Mouse (Mus musculus): ENCODE results near the gene Ydjc. TPM values are rescaled to one million over a fixed set of nuclear protein-coding genes. Genes with fewer than 3 reads are reported as not detected.

Ydjc gene
- polyA plus RNA-seq, 1 experiment from 2014 or later = 33.5 TPM

DNA sequence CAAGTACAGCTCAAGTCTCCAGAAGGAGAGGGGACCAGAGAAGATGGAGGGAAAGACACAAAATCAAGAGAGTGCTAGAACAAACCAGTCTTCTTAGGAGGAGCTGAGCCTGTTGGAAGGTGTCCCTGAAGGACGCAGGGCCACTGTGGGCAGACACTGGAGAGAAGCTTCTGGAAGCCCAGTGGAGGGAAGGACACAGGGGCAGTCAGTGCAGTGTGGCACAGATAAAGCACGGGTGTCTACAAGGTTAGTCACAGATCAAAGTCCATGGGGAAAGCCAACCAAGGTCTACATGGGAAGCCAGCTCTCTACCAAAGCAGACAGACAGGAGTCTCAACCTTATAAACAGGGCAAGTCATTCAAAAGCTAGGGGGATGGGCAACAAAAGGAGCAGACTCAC is 31.3 kb downstream of the Ydjc start:
- DNase-seq (ENCODE audit: low spot score) = no peak
- ATAC-seq (replicated peaks; ENCODE audit: low FRiP score) = no peak
- peaks cover 9% of the 10 kb centered on the region for H3K36me3 ChIP-seq (ENCODE audit: control insufficient read depth, insufficient read depth, low read length)
- no peak overlapping the region for H3K9ac ChIP-seq (ENCODE audit: low read depth, low read length)
- 65% methylated on average over 2 of the region's 2 CpGs for WGBS
- H3K27me3 ChIP-seq (replicated peaks; ENCODE audit: control insufficient read depth, insufficient read depth, low read length) = no peaks in the 10 kb centered on the region
- no peaks in the 10 kb centered on the region for H3K9me3 ChIP-seq (ENCODE audit: control insufficient read depth, low read length)
- peaks cover under 1% of the 10 kb centered on the region; the same call in 1 of the 2 replicates for H3K4me1 ChIP-seq (replicated peaks; ENCODE audit: control insufficient read depth, insufficient read depth, low read length)
- no peak overlapping the region for H3K4me2 ChIP-seq
- 0 out of 2 replicates have a peak overlapping the region, but pooled peaks have one; percentile 13 for H3K27ac ChIP-seq (ENCODE audit: low read depth, low read length)
- no peak overlapping the region for H3K4me3 ChIP-seq (ENCODE audit: low read depth, low read length)

DNA sequence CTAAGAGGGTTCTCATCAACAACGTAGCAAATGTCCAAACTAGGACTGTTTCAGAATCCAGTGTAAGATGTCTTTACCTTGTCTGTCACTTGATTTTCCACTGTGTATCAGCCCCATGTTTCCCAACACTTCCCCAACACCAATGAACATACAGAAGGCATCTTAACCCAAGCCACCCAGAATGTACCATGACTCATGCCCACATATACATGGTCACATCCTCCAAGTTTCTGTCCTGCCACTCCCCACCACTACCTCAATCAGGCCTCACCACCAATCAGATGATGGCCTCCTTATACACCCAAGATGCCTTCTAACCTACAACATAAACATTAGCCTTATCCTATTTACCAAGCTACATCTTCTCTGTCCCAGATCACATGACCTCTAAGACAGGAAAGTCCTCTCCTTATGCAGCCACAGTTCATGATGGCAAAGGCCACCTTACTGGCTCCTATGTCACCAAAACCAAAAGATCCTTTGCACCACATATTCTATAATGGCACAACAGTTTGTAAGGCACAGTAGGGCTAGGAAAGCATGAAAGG is 33.3 kb downstream of the Ydjc start:
- Histone ChIP-seq H3K4me2 (no peak overlapping the region), H3K9me3 (ENCODE audit: control insufficient read depth, low read length) (no peaks in the 10 kb centered on the region), H3K4me1 (replicated peaks; ENCODE audit: control insufficient read depth, insufficient read depth, low read length) (peaks cover 5% of the 10 kb centered on the region; the same call in 1 of the 2 replicates), H3K36me3 (ENCODE audit: control insufficient read depth, insufficient read depth, low read length) (peaks cover 9% of the 10 kb centered on the region), H3K27me3 (replicated peaks; ENCODE audit: control insufficient read depth, insufficient read depth, low read length) (no peaks in the 10 kb centered on the region), H3K4me3 (ENCODE audit: low read depth, low read length) (no peak overlapping the region), H3K9ac (ENCODE audit: low read depth, low read length) (no peak overlapping the region), H3K27ac (ENCODE audit: low read depth, low read length) (no peak overlapping the region)
- DNase-seq (ENCODE audit: low spot score) (no peak), ATAC-seq (replicated peaks; ENCODE audit: low FRiP score) (no peak)
- 97% methylated on average over 1 of the region's 1 CpGs for WGBS

DNA sequence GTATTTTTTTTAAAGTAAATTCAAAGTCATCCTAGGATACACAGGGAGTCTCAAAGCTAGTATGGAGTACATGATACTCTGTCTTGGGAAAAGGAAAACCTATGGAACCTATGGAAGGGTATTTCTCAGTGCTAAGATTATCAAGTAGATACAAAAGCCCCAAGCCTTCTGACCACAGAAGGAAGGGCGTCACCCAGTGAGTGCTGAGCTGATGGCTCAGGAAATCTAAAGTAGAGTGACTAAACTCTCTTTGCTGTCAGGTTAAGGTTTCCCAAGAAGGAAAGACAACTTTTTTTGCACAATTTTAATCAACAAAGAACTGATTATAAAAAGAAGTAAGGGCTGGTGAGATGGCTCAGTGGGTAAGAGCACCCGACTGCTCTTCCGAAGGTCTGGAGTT is 35.3 kb downstream of the Ydjc start:
- Histone ChIP-seq H3K4me2 (no peak overlapping the region), H3K4me1 (replicated peaks; ENCODE audit: control insufficient read depth, insufficient read depth, low read length) (peaks cover 5% of the 10 kb centered on the region; the same call in 1 of the 2 replicates), H3K9me3 (ENCODE audit: control insufficient read depth, low read length) (no peaks in the 10 kb centered on the region), H3K9ac (ENCODE audit: low read depth, low read length) (no peak overlapping the region), H3K4me3 (ENCODE audit: low read depth, low read length) (no peak overlapping the region), H3K36me3 (ENCODE audit: control insufficient read depth, insufficient read depth, low read length) (peaks cover 9% of the 10 kb centered on the region), H3K27me3 (replicated peaks; ENCODE audit: control insufficient read depth, insufficient read depth, low read length) (no peaks in the 10 kb centered on the region), H3K27ac (ENCODE audit: low read depth, low read length) (no peak overlapping the region)
- no peak for DNase-seq (ENCODE audit: low spot score)
- WGBS = 77% methylated on average over 3 of the region's 3 CpGs
- ATAC-seq (replicated peaks; ENCODE audit: low FRiP score) = no peak

DNA sequence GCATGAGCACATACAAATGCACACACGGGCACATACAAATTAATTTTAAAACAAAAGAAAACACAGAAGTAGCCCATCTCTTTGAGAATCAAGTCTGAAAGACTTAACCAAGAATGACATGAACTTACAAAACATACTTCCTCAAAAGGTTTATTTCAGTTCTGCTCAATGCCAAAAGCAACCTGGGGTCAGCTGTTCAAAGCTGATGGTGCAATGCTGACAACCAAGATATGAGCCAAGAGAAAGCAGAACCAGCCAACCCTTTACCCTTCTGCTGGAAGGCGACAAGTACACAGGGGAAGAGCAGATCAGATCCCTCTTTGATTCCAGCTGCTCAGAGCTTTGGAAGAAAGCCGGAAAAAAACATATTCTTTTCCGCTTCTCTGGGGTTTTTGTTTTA is 37.0 kb downstream of the Ydjc start:
- Histone ChIP-seq H3K27me3 (replicated peaks; ENCODE audit: control insufficient read depth, insufficient read depth, low read length) (no peaks in the 10 kb centered on the region), H3K36me3 (ENCODE audit: control insufficient read depth, insufficient read depth, low read length) (peaks cover 2% of the 10 kb centered on the region; the same call in 1 of the 2 replicates), H3K4me1 (replicated peaks; ENCODE audit: control insufficient read depth, insufficient read depth, low read length) (peaks cover 5% of the 10 kb centered on the region; the same call in 1 of the 2 replicates), H3K4me3 (ENCODE audit: low read depth, low read length) (no peak overlapping the region), H3K9me3 (ENCODE audit: control insufficient read depth, low read length) (no peaks in the 10 kb centered on the region), H3K27ac (ENCODE audit: low read depth, low read length) (peak overlapping the region; percentile 35; the same call in 1 of the 2 replicates), H3K9ac (ENCODE audit: low read depth, low read length) (no peak overlapping the region), H3K4me2 (no peak overlapping the region)
- 65% methylated on average over 4 of the region's 4 CpGs for WGBS
- ATAC-seq (replicated peaks; ENCODE audit: low FRiP score) (no peak), DNase-seq (ENCODE audit: low spot score) (no peak)

DNA sequence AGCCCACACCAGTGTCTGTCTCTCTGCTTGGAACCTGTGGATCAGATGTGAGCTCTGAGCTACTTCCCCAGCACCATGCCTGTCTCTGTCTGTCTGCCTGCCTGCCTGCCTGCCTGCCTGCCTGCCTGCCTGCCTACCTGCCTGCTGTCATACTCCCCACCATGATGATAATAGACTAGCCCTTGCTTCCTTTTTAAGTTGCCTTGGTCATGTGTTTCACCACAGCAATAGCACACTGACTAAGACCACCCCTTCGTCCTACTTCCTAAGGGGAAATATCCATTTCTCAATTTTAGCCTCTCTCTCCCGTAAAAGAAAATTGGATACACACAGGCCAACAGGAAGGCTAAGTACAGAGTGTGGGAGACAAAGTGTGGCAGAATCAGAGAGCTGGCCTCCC is 37.7 kb downstream of the Ydjc start:
- ATAC-seq (replicated peaks; ENCODE audit: low FRiP score) (no peak), DNase-seq (ENCODE audit: low spot score) (no peak)
- Histone ChIP-seq H3K4me3 (ENCODE audit: low read depth, low read length) (no peak overlapping the region), H3K9ac (ENCODE audit: low read depth, low read length) (no peak overlapping the region), H3K4me2 (no peak overlapping the region), H3K9me3 (ENCODE audit: control insufficient read depth, low read length) (no peaks in the 10 kb centered on the region), H3K36me3 (ENCODE audit: control insufficient read depth, insufficient read depth, low read length) (peaks cover 5% of the 10 kb centered on the region; the same call in 1 of the 2 replicates), H3K27ac (ENCODE audit: low read depth, low read length) (no peak overlapping the region), H3K27me3 (replicated peaks; ENCODE audit: control insufficient read depth, insufficient read depth, low read length) (no peaks in the 10 kb centered on the region), H3K4me1 (replicated peaks; ENCODE audit: control insufficient read depth, insufficient read depth, low read length) (peaks cover 5% of the 10 kb centered on the region; the same call in 1 of the 2 replicates)
- 59% methylated on average over 2 of the region's 2 CpGs for WGBS

DNA sequence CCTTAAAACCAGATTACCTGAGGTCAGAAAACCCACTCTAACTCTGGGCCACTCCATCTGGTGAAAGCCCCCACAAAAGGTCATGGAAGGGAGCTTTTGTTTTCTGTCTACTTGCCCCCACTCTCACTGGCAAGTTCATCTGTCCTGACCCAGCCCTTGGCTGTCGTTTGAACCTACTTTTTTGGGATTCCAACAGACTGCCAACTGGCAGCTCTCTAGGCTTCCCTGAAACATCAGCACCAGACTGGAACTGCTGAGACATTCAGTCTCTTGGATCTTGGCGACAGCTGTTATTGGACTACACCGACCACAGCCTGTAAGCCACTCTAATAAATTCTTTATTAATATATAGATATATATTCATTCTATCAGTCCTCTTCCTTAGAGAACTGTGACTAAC is 38.6 kb downstream of the Ydjc start:
- Histone ChIP-seq H3K36me3 (ENCODE audit: control insufficient read depth, insufficient read depth, low read length) (peaks cover 5% of the 10 kb centered on the region; the same call in 1 of the 2 replicates), H3K4me3 (ENCODE audit: low read depth, low read length) (no peak overlapping the region), H3K4me2 (no peak overlapping the region), H3K9me3 (ENCODE audit: control insufficient read depth, low read length) (no peaks in the 10 kb centered on the region), H3K9ac (ENCODE audit: low read depth, low read length) (no peak overlapping the region), H3K27ac (ENCODE audit: low read depth, low read length) (no peak overlapping the region), H3K4me1 (replicated peaks; ENCODE audit: control insufficient read depth, insufficient read depth, low read length) (peaks cover 5% of the 10 kb centered on the region; the same call in 1 of the 2 replicates), H3K27me3 (replicated peaks; ENCODE audit: control insufficient read depth, insufficient read depth, low read length) (no peaks in the 10 kb centered on the region)
- DNase-seq (ENCODE audit: low spot score) (no peak), ATAC-seq (replicated peaks; ENCODE audit: low FRiP score) (no peak)
- 76% methylated on average over 3 of the region's 3 CpGs for WGBS

DNA sequence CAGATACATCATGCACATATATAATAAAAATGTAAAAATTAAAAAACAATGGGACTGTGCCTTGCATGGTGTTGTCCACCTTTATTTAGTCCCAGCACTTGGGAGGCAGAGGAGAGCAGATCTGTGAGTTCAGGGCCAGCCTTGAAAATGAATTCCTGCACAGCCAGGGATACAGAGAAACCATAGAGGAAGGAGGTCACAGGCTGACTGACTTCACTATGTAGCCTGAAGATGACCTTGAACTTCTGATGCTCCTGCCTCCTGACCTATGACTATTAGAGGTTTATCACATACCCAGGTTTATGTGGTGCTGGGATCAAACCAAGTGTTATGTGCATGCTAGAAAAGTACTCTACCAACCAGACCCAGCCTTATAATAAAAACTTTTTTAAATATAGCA is 41.1 kb downstream of the Ydjc start:
- peaks cover 3% of the 10 kb centered on the region; the same call in 1 of the 2 replicates for H3K36me3 ChIP-seq (ENCODE audit: control insufficient read depth, insufficient read depth, low read length)
- no peaks in the 10 kb centered on the region for H3K27me3 ChIP-seq (replicated peaks; ENCODE audit: control insufficient read depth, insufficient read depth, low read length)
- H3K9me3 ChIP-seq (ENCODE audit: control insufficient read depth, low read length) = no peaks in the 10 kb centered on the region
- DNase-seq (ENCODE audit: low spot score) (no peak), ATAC-seq (replicated peaks; ENCODE audit: low FRiP score) (no peak)
- no peak overlapping the region for H3K4me3 ChIP-seq (ENCODE audit: low read depth, low read length)
- H3K27ac ChIP-seq (ENCODE audit: low read depth, low read length) = no peak overlapping the region
- no peak overlapping the region for H3K9ac ChIP-seq (ENCODE audit: low read depth, low read length)
- no peak overlapping the region for H3K4me2 ChIP-seq
- H3K4me1 ChIP-seq (replicated peaks; ENCODE audit: control insufficient read depth, insufficient read depth, low read length) = peaks cover 5% of the 10 kb centered on the region; the same call in 1 of the 2 replicates

DNA sequence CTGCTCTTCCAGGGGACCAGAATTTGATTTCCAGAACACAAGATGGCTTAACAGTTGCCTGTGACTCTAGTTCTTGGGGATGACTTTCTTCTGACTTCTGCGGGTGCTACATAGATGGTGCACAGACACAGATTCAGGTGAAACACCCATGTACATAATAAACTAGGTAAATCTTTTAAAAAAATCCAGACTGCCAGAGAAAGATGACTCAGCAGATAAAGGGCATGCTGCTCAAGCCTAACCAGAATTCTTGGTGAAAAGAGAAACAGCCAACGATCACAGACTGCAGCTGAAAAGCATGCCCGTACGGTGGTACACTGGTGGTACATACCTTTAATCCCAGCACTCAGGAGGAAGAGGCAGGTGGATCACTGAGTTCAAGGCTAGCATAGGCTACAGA is 49.4 kb downstream of the Ydjc start:
- Histone ChIP-seq H3K27me3 (replicated peaks; ENCODE audit: control insufficient read depth, insufficient read depth, low read length) (no peaks in the 10 kb centered on the region), H3K9ac (ENCODE audit: low read depth, low read length) (no peak overlapping the region), H3K36me3 (ENCODE audit: control insufficient read depth, insufficient read depth, low read length) (peaks cover 11% of the 10 kb centered on the region; the same call in 1 of the 2 replicates), H3K9me3 (ENCODE audit: control insufficient read depth, low read length) (no peaks in the 10 kb centered on the region), H3K27ac (ENCODE audit: low read depth, low read length) (no peak overlapping the region), H3K4me2 (no peak overlapping the region), H3K4me1 (replicated peaks; ENCODE audit: control insufficient read depth, insufficient read depth, low read length) (no peaks in the 10 kb centered on the region), H3K4me3 (ENCODE audit: low read depth, low read length) (no peak overlapping the region)
- no peak for DNase-seq (ENCODE audit: low spot score)
- no peak for ATAC-seq (replicated peaks; ENCODE audit: low FRiP score)
- 91% methylated on average over 4 of the region's 4 CpGs for WGBS
